Mouse (Mus musculus): ENCODE results near the gene Olfr800.

Olfr800 gene

DNA sequence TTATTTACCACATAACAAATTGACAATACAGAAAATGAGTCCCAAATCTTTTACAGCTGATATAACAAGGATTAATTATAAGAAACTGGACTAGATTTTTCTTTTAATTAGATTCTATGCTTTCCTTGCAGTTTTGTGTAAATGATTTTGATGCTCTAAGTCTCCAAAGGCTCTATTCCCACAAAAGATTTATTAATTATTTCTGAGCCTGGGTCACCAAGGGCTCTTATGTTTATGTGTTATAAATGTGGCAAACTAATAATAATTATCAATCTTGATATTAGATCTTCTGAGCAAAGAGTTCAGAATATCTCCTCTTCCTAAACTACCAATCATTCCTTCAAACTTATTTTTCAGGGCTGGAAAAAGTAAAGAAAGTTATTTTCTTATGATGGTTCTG lies at the start of gene Olfr800:
TSS of gene Olfr800 (plus strand) at position 301 of the 400 bp plus-strand sequence.
- no peak for DNase-seq (ENCODE audit: low spot score in 2 of 2)

DNA sequence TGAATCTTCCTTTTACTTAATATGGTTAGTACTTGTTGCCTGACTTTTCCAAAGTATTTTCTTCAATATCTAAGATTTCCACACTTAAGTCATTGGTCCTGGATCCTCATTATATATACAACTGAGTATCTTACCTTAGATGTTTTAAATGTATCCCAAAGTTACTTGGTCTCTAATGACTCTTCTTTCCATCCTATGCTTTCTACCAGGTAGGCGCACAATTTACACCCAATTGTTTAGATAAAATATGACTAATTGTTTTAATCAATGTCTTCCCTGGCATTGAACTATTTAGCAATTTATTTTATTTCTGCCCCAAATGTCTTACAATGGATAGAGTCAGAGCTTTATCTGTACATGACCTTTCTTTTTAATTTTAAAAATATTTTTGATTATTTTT lies 45.0 kb upstream of the Olfr800 start, which contains the start of gene Olfr796:
TSS of gene Olfr796 (minus strand) at position 101 of the 400 bp plus-strand sequence.
- no peak for DNase-seq (ENCODE audit: low spot score in 2 of 2)

DNA sequence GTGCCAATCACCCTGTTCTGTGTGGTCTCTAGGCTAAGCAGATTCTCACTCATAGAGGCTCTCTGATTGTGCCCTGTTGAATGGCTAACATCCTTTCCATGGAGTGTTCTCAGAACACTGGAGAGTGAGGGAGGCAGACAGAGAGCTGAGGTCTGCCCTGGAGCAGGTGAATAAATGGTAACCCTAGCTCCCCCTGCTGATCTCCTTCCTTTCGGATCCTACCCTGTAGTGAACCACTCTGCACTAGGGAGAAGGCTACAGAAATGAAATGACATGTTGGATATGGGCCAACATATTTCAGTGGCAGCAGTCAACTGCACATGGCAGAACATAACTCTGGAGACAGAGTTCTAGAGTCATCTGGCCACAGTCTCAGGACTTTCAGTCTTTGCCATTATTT lies 35.8 kb upstream of the Olfr800 start:
- DNase-seq (ENCODE audit: low spot score in 2 of 2) = no peak

- no peak for DNase-seq (ENCODE audit: low spot score in 2 of 2)
Measured at GRCm38 (mm10) chr10:129623251-129623650, 34.2 kb upstream of the Olfr800 start.

- DNase-seq (ENCODE audit: low spot score in 2 of 2) = no peak
Measured at GRCm38 (mm10) chr10:129627834-129628233, 29.7 kb upstream of the Olfr800 start, which contains the start of gene Olfr798. Gene Olfr798 (minus strand): TSS chr10:129627934.

GRCm38 (mm10) chr10:129637184-129637583 lies 20.3 kb upstream of the Olfr800 start, which contains the start of gene Olfr799:
Gene Olfr799 (plus strand): TSS chr10:129637484.
- no peak for DNase-seq (ENCODE audit: low spot score in 2 of 2)

DNA sequence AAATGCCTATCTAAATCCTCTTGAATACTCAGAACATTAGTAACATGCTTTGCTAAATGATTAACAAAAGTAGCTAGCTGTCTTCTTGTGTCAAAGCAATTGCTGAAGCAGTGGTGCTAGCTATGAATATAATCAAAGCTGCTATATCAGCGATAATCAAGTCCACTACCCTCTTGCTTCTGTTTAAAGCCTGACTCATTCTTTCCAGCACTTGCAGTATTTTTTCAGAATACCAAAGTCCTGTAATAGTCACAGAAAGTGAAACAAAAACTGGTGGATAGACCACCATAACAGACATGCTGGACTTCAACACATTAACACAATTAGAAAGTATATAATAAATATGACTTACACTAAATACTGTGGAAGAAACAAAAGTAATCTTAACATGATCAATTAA lies 5.7 kb upstream of the Olfr800 start:
- DNase-seq (ENCODE audit: low spot score in 2 of 2) = no peak

DNA sequence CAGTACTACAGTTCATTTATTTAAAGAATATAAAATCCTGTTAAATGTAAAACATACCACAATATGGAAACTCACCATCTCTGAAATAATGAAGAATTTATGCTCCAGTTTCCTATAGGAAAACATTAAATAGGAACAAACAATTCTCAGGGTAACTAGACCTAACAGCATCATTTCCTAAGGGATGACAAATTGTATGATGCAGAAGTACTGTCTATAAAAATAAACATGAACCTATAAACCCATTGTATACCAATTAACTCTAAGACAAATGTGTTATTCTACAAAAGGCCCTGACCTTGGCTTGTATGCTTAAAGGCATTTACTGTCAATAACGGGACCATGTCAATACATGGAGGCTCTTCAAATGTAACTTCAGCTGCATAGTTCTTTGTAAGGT lies 16.3 kb downstream of the Olfr800 start, which contains the start of gene Olfr801:
TSS of gene Olfr801 (minus strand) at position 101 of the 400 bp plus-strand sequence.
- DNase-seq (ENCODE audit: low spot score in 2 of 2) = no peak

DNA sequence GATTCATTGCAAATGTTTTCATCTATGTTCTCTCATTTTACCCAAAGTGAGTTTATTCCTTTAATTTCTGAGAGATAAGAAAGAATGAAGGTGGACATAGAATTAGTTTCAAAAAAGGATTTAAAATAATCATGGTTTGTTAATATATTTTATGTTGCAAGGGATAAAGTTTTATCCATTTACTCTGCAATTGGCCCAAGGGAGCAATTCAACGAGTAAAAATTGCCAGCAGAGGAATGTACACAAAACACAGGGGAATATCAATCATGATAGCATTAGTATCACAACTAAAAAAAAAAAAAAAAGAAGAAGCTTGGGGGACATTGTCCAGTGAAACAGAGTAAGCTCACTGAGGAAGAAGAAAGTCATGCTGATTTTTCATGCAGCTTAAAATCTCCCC lies 30.6 kb downstream of the Olfr800 start, which contains the start of gene Olfr802:
TSS of gene Olfr802 (minus strand) at position 101 of the 400 bp plus-strand sequence.
- DNase-seq (ENCODE audit: low spot score in 2 of 2) = no peak

DNA sequence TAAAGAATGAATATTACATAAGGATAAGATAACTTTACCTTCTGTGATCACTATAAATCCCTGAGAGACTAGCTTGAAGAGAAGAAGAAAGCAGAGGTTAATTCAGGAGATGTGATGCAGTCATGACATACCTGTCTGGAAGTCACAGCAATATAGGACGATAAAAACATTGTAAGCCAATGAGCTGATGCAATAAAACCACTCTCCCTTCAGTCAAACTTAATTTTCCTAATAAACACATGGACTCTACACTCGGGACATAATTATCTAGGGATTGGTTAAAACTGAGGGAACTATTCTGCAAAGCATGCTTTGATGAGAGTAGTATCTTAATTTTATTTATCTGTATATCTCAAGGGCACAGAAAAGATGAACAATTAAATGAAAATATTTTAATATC lies 36.7 kb downstream of the Olfr800 start, which contains the start of gene Olfr803:
TSS of gene Olfr803 (minus strand) at position 101 of the 400 bp plus-strand sequence.
- DNase-seq (ENCODE audit: low spot score in 2 of 2) = no peak

- DNase-seq (ENCODE audit: low spot score in 2 of 2) = no peak
Measured at GRCm38 (mm10) chr10:129702910-129703309, 45.4 kb downstream of the Olfr800 start, which contains the start of gene Olfr804. Gene Olfr804 (plus strand): TSS chr10:129703210.

Measured in right cerebral cortex, adult 2 months (tissue).